Mouse (Mus musculus) spleen, adult 2 months (tissue): Measurements from ENCODE around the gene Gm20388. TPM values are rescaled to one million over a fixed set of nuclear protein-coding genes. Genes with fewer than 3 reads are reported as not detected.

Experiments used
- DNase-seq, 2 experiments: peaks; one replicate each; pipeline versions ENCODE4 v3.0.0 to v3.0.0-alpha.2; 2012 to 2021; ENCODE audit warnings: low spot score in 2 of 2, low read depth in 1 of 2
- H3K27ac ChIP-seq: fragments of 200-500 bp; 2 replicates; pipeline ENCODE4 v1.5.1; 2012; ENCODE audit warnings: low read length, inconsistent platforms; ENCODE audit not compliant: insufficient read depth
- H3K27me3 ChIP-seq: fragments of 200-500 bp; 2 replicates; pipeline ENCODE4 v1.6.1; 2012; ENCODE audit warnings: mild to moderate bottlenecking, moderate library complexity, low read length, inconsistent platforms; ENCODE audit not compliant: control insufficient read depth, insufficient read depth
- H3K36me3 ChIP-seq: fragments of 200-500 bp; 2 replicates; pipeline ENCODE4 v1.6.1; 2012; ENCODE audit warnings: mild to moderate bottlenecking, low read length, inconsistent platforms; ENCODE audit not compliant: control insufficient read depth, insufficient read depth
- H3K4me1 ChIP-seq: fragments of 200-500 bp; 2 replicates; pipeline ENCODE4 v1.6.1; 2011; ENCODE audit warnings: inconsistent platforms; ENCODE audit not compliant: control insufficient read depth, insufficient read depth, insufficient read length
- H3K4me3 ChIP-seq: fragments of 200-500 bp; 2 replicates; pipeline ENCODE4 v1.5.1; 2011; ENCODE audit warnings: mild to moderate bottlenecking, inconsistent platforms; ENCODE audit not compliant: insufficient read depth, insufficient read length; ENCODE audit errors: extremely low read depth
- CTCF ChIP-seq: fragments of 200-500 bp; IDR thresholded peaks from 2 replicates; pipeline ENCODE4 v1.5.1; 2011; ENCODE audit warnings: mild to moderate bottlenecking, inconsistent platforms; ENCODE audit not compliant: insufficient read depth, insufficient read length, insufficient replicate concordance; ENCODE audit errors: extremely low read depth
- POLR2A ChIP-seq: fragments of 200-500 bp; IDR thresholded peaks from 2 replicates; pipeline ENCODE4 v1.6.1; 2011; ENCODE audit warnings: low read depth, low read length, inconsistent platforms
- WGBS: fragments of 180-500 bp; shearing (Covaris S2); methylation state at CpG from one replicate; pipeline ENCODE4 v1.1.7; 2018; 5-methylcytosine and 5-hydroxymethylcytosine counted together
- polyA plus RNA-seq: library from polyadenylated mRNA; depleted of rRNA; stranded (reverse); fragments of >200 nt; gene quantifications from 2 replicates; pipeline ENCODE4 v1.2.3, GENCODE M21; 2012

Gene Gm20388
- polyA plus RNA-seq, 1 experiment: 26.1 TPM

DNA sequence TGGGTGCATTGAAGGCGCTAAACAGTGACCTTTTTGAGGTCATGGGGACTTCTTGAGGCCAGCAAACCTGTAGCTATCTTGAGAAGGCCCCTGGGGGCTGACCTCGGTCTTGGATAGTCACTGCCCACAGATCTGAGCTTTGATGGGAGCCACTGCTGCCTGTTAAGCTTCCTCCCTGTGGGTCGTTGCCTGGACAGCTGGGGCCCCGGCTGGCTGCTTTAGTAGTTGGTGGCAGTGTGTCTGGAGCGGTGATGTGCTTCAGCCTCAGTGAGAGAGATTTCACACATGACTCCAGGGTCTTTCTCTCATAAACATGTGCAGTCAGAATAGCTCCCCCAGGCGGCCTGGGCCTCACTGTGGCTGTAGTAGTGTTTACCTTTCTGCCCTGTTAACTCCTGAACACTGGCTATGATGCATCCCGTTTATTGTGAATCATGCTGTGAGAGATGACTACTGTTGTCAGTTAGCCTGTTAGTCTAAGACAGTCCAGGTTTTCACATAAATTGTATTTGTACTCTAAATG lies 2100.5 kb downstream of the Gm20388 start:
- DNase-seq: no peak
- TF ChIP-seq CTCF (no peak), POLR2A (no peak)
- Histone ChIP-seq H3K27ac (no peak overlapping the region), H3K4me1 (no peaks in the 10 kb centered on the region), H3K27me3 (no peaks in the 10 kb centered on the region), H3K4me3 (no peak overlapping the region), H3K36me3 (peaks cover 41% of the 10 kb centered on the region)
- 72% methylated on average over 7 of the region's 7 CpGs for WGBS

DNA sequence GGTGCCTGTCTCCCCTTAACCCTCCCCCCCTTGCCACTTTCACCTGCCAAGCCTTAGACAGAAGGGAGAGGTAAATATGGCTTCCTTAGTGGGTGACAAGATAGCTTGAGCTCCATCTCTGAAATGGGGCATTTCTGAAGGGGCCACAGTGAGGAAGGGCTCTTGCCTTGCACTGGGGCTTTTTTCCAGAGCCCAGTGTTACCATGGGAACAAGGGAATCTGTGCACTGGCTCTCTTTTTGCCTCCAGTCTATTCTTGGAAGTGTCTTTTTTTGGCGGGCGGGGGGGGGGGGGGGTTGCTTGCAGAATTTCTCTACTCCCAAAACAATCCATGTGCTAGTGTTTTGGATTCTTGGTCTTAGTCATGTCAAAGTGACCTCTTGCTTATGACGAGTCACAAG lies 2104.0 kb downstream of the Gm20388 start:
- WGBS: 78% methylated on average over 3 of the region's 3 CpGs
- H3K27ac ChIP-seq: no peak overlapping the region
- no peaks in the 10 kb centered on the region for H3K27me3 ChIP-seq
- H3K4me1 ChIP-seq: no peaks in the 10 kb centered on the region
- no peak for TF ChIP-seq POLR2A
- TF ChIP-seq CTCF: no peak
- no peak overlapping the region for H3K4me3 ChIP-seq
- peaks cover 30% of the 10 kb centered on the region for H3K36me3 ChIP-seq
- DNase-seq: no peak

DNA sequence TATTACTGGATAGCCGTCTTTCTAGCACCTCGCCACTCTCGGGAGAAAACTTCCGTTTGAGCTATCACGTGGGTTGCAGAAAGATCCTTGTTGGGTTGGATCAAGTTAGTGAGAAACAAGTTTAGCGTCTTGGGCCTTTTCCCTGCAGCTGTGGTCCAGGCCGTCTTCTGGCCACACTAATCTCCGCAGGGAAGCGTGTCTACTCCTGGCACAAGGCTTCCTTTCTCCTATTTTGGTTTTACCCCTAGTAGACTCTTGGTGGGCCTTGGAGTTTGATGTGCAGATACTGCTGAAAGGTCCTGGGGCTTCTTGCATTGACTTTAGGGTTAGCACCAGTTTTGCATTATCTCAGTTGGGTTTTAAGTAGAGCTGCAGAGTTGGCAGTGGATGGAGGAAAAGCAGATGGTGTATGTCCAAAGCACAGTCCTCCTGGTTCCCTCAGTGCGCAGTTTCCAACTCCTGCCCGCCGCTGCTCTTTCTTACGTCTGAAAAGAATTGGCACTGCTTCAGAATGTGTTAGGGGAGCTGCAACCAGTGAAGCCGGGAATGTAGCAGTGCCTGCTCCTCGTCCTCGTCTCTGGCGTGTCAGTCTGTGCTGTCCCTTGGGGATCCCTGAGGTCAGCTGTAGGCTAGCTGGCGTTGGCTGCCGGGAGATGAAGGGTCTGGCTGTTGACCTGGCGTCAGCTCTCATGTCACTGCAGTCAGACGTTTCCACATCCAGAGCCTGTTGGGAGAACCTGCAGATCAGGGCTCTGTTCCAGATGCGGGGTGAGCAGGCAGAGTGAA lies 2107.6 kb downstream of the Gm20388 start:
- Histone ChIP-seq H3K27ac (no peak overlapping the region), H3K27me3 (no peaks in the 10 kb centered on the region), H3K4me3 (no peak overlapping the region), H3K4me1 (no peaks in the 10 kb centered on the region), H3K36me3 (peaks cover 30% of the 10 kb centered on the region)
- no peak for DNase-seq
- TF ChIP-seq POLR2A: no peak
- WGBS: 93% methylated on average over 22 of the region's 22 CpGs

DNA sequence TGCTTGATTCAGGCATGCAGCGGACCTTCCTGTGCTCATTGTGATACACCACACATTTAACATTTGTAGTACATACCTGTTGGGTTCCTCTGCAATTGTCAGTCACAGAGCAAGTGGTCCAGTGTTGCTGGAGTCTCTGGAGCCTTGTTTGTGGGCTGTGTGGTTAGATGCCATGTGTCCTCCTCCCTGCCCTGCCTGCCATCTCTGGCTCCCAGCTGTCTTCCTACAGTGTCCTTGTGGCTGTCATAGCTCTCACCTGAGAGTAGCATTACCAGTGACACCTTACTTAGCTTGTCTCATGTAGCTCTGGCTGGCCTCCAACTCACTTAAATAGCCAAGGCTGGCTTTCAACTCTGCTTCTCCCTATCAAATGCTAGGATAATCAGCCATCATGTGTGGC lies 2108.5 kb downstream of the Gm20388 start:
- TF ChIP-seq CTCF (no peak), POLR2A (no peak)

GRCm38 (mm10) chr8:122020050-122020771 lies 2109.6 kb downstream of the Gm20388 start:
- Histone ChIP-seq H3K27me3 (no peaks in the 10 kb centered on the region), H3K4me1 (no peaks in the 10 kb centered on the region), H3K4me3 (no peak overlapping the region), H3K27ac (no peak overlapping the region), H3K36me3 (peaks cover 34% of the 10 kb centered on the region)
- no peak for TF ChIP-seq CTCF
- TF ChIP-seq POLR2A: no peak
- 93% methylated on average over 8 of the region's 8 CpGs for WGBS
- no peak for DNase-seq

More for the DNA sequence above, 2108.5 kb downstream of the Gm20388 start:
- 100% methylated on average over 1 of the region's 1 CpGs for WGBS
- no peak overlapping the region for H3K4me3 ChIP-seq
- no peak for DNase-seq
- no peaks in the 10 kb centered on the region for H3K4me1 ChIP-seq
- H3K27ac ChIP-seq: no peak overlapping the region
- H3K36me3 ChIP-seq: peaks cover 33% of the 10 kb centered on the region
- no peaks in the 10 kb centered on the region for H3K27me3 ChIP-seq

DNA sequence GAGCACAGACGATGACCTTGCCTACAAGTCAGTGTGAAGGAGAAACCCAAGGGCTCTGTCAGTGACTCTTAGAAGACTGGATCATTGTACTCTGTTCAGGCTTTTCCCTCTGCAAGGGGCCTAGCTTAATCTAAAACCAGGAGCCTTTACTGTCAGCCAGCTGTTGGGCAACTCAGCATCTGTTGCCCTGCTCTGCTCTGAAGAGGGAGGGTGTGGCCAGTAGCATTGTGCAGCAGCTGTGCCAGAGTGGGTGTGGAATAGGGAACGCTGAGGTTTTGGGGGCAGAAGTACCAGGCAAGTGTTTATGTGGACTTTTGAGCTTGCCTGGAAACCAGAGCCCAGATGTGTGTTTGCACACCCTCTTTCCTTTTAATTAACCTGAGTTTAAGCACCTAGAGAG lies 2111.1 kb downstream of the Gm20388 start:
- no peak for DNase-seq
- no peak overlapping the region for H3K4me3 ChIP-seq
- H3K36me3 ChIP-seq: peaks cover 43% of the 10 kb centered on the region
- WGBS: 49% methylated on average over 2 of the region's 2 CpGs
- TF ChIP-seq CTCF: no peak
- no peak for TF ChIP-seq POLR2A
- no peaks in the 10 kb centered on the region for H3K4me1 ChIP-seq
- H3K27me3 ChIP-seq: no peaks in the 10 kb centered on the region
- H3K27ac ChIP-seq: no peak overlapping the region

DNA sequence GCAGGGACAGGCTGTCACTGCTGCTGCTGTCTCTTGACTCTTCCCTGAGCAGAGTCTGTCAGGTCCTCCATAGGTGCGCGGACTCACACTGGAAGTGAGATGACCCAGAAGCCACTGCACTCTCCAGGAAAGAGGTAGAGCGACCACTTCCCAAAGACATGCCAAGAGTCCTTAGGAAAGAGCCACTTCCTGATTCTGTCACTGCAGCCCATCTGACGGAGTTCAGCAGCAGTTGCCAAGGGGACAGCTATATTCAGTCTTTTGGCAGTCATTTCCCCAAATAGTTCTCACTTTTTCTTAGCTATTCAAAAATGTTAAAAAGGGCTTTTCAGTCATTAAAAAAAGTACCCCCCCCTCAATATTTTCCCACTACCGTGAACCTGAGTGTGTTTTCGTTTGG lies 2111.6 kb downstream of the Gm20388 start:
- H3K36me3 ChIP-seq: peaks cover 42% of the 10 kb centered on the region
- no peaks in the 10 kb centered on the region for H3K4me1 ChIP-seq
- DNase-seq: no peak
- no peaks in the 10 kb centered on the region for H3K27me3 ChIP-seq
- no peak for TF ChIP-seq POLR2A
- no peak for TF ChIP-seq CTCF
- H3K27ac ChIP-seq: no peak overlapping the region
- 64% methylated on average over 6 of the region's 6 CpGs for WGBS
- H3K4me3 ChIP-seq: no peak overlapping the region
